Mouse (Mus musculus) cerebellum, adult 2 months (tissue): ENCODE measurements around the gene Ms4a3.

ENCODE experiments used
- CTCF ChIP-seq: fragments of 200-500 bp; IDR thresholded peaks from 2 replicates; pipeline ENCODE4 v1.5.1; 2011; ENCODE audit warnings: low read depth, mild to moderate bottlenecking, control low read depth, low read length, moderate library complexity, borderline replicate concordance; ENCODE audit not compliant: insufficient read depth
- POLR2A ChIP-seq: fragments of 200-500 bp; IDR thresholded peaks from 2 replicates; pipeline ENCODE4 v1.6.1; 2011; ENCODE audit warnings: low read length, control low read depth, borderline replicate concordance; ENCODE audit not compliant: insufficient read depth

- TF ChIP-seq POLR2A (no peak), CTCF (no peak)
Observed at GRCm38 (mm10) chr19:11614805-11615204, 25.8 kb downstream of the Ms4a3 start.
